Comparison of ENCODE assay signal across 12 mouse cellular contexts in genomic region chr4:154177257-154177656, GRCm38 (mm10). TPM values are rescaled to one million over a fixed set of nuclear protein-coding genes. Genes with fewer than 3 reads are reported as not detected.
A peak's percentile ranks its signal among the peaks of the same experiment; 100 is the strongest.
DNase-seq lines count a peak whose midpoint lies in the region; ATAC-seq and TF ChIP-seq lines count a peak whose summit lies in the region.
"Had no signal": no experiment of that assay in that cellular context is flagged by ENCODE, and none has a peak within 500 bp of the region (broad histone marks: within the 10 kb centered on the region; RNA-seq: fewer than 3 reads in every experiment).

No protein-coding gene starts in this region.

- WGBS in liver, embryonic 12.5 days (ENCODE audit: insufficient replicate concordance), result 55% methylated on average over 8 of the region's 8 CpGs
- 49% methylated on average over 8 of the region's 8 CpGs for WGBS in liver, embryonic 16.5 days (ENCODE audit: insufficient replicate concordance)
- WGBS in stomach, postnatal 0 days, result 52% methylated on average over 8 of the region's 8 CpGs
- 72% methylated on average over 8 of the region's 8 CpGs for WGBS in midbrain, embryonic 10.5 days

- H3K9ac ChIP-seq in liver, embryonic 12.5 days, result no peak overlapping the region
- no peak overlapping the region for H3K9ac ChIP-seq in liver, embryonic 16.5 days (ENCODE audit: low read depth, low read length)
- H3K9ac ChIP-seq in stomach, postnatal 0 days (ENCODE audit: low read length), result no peak overlapping the region

- TF ChIP-seq CTCF in stomach, postnatal 0 days (IDR thresholded peaks at IDR 0.05; ENCODE audit: low read depth), result no peak

- no peak for DNase-seq in liver
- peak; percentile 45 for DNase-seq in gastrocnemius, postnatal 25 days
- DNase-seq in stomach, postnatal 0 days (ENCODE audit: low spot score), result no peak
- DNase-seq in thymus, postnatal 14 days, result no peak
- DNase-seq in midbrain, embryonic 10.5 days (ENCODE audit: low spot score), result no peak
- DNase-seq: adrenal gland, adult 8-10 months; cerebellum, adult 11 months; kidney, adult 2 months; right cerebral cortex, postnatal 4 days had no signal

- H3K4me3 ChIP-seq in liver, embryonic 12.5 days, result no peak overlapping the region
- no peak overlapping the region for H3K4me3 ChIP-seq in liver, embryonic 16.5 days (ENCODE audit: low read depth, low read length)
- H3K4me3 ChIP-seq in stomach, postnatal 0 days (ENCODE audit: low read depth, low read length), result no peak overlapping the region
- H3K4me3 ChIP-seq in midbrain, embryonic 10.5 days, result no peak overlapping the region

- TF ChIP-seq EP300 in stomach, postnatal 0 days (optimal IDR thresholded peaks at IDR 0.05), result no peak

- no peaks in the 10 kb centered on the region for H3K4me1 ChIP-seq in liver, embryonic 12.5 days
- no peaks in the 10 kb centered on the region for H3K4me1 ChIP-seq in liver, embryonic 16.5 days (ENCODE audit: control insufficient read depth, low read depth, low read length)
- H3K4me1 ChIP-seq in stomach, postnatal 0 days (replicated peaks; ENCODE audit: control insufficient read depth, insufficient read depth), result no peaks in the 10 kb centered on the region
- H3K4me1 ChIP-seq in midbrain, embryonic 10.5 days, result peaks cover 38% of the 10 kb centered on the region

- H3K4me2 ChIP-seq in liver, embryonic 12.5 days, result no peak overlapping the region
- H3K4me2 ChIP-seq in liver, embryonic 16.5 days (ENCODE audit: low read depth, low read length), result no peak overlapping the region
- H3K4me2 ChIP-seq in stomach, postnatal 0 days (replicated peaks; ENCODE audit: low read depth), result no peak overlapping the region

- H3K27ac ChIP-seq in liver, embryonic 12.5 days, result no peak overlapping the region
- no peak overlapping the region for H3K27ac ChIP-seq in liver, embryonic 16.5 days (ENCODE audit: low read length)
- H3K27ac ChIP-seq in stomach, postnatal 0 days (replicated peaks), result no peak overlapping the region
- no peak overlapping the region for H3K27ac ChIP-seq in midbrain, embryonic 10.5 days (replicated peaks)

- H3K27me3 ChIP-seq in liver, embryonic 12.5 days (replicated peaks), result peaks cover 33% of the 10 kb centered on the region
- peaks cover 14% of the 10 kb centered on the region for H3K27me3 ChIP-seq in liver, embryonic 16.5 days (ENCODE audit: control insufficient read depth, insufficient read depth, low read depth, low read length)
- H3K27me3 ChIP-seq in stomach, postnatal 0 days (ENCODE audit: control insufficient read depth, insufficient read depth, low read length), result no peaks in the 10 kb centered on the region
- peaks cover 14% of the 10 kb centered on the region for H3K27me3 ChIP-seq in midbrain, embryonic 10.5 days (ENCODE audit: low read depth, poor library complexity, severe bottlenecking)

- no peaks in the 10 kb centered on the region for H3K36me3 ChIP-seq in liver, embryonic 12.5 days
- H3K36me3 ChIP-seq in liver, embryonic 16.5 days (ENCODE audit: control insufficient read depth, insufficient read depth), result no peaks in the 10 kb centered on the region
- no peaks in the 10 kb centered on the region for H3K36me3 ChIP-seq in stomach, postnatal 0 days (ENCODE audit: control insufficient read depth, insufficient read depth, low read length)
- H3K36me3 ChIP-seq in midbrain, embryonic 10.5 days, result peaks cover 26% of the 10 kb centered on the region
- H3K36me3 ChIP-seq: G1E had no signal

- H3K9me3 ChIP-seq in liver, embryonic 12.5 days (replicated peaks), result no peaks in the 10 kb centered on the region
- H3K9me3 ChIP-seq in liver, embryonic 16.5 days (replicated peaks; ENCODE audit: control insufficient read depth, low read length), result no peaks in the 10 kb centered on the region
- no peaks in the 10 kb centered on the region for H3K9me3 ChIP-seq in stomach, postnatal 0 days (ENCODE audit: control insufficient read depth, low read length)
- H3K9me3 ChIP-seq in midbrain, embryonic 10.5 days (replicated peaks), result no peaks in the 10 kb centered on the region

- ATAC-seq in liver, embryonic 12.5 days, result 0 out of 2 replicates have a peak, but pooled peaks have one; percentile 30
- ATAC-seq in liver, embryonic 16.5 days (ENCODE audit: low read depth), result peak; percentile 26; the same call in 1 of the 2 replicates
- ATAC-seq in stomach, postnatal 0 days (ENCODE audit: low FRiP score, low TSS enrichment), result peak; percentile 68

RNA-seq across cellular contexts. Expression of gene Megf6, which starts 6.7 kb away (rescaled TPM):
- 3.8 and 4.3 TPM in 2 replicates for polyA plus RNA-seq in liver, embryonic 12.5 days (2016; fragmentation: Nextera tagmentation; extraction: Ambion mirVana)
- total RNA-seq in gastrocnemius, postnatal 25 days (2021), result 1 to 10 TPM; 2.1 to 2.2 TPM
- 1.7 and 1.9 TPM in 2 replicates for polyA plus RNA-seq in liver, embryonic 16.5 days (2015; fragmentation: Nextera tagmentation; extraction: Ambion mirVana)
- 10.2 and 10.8 TPM in 2 replicates for polyA plus RNA-seq in stomach, postnatal 0 days (2015; fragmentation: Nextera tagmentation; extraction: Ambion mirVana)
- 21.6 and 23.4 TPM in 2 replicates for polyA plus RNA-seq in midbrain, embryonic 10.5 days (2016; fragmentation: Nextera tagmentation; extraction: Ambion mirVana)

RNA-seq across cellular contexts. Expression of gene Tprgl, which starts 16.8 kb away (rescaled TPM):
- 162 and 167 TPM in 2 replicates for polyA plus RNA-seq in liver, embryonic 12.5 days (2016; fragmentation: Nextera tagmentation; extraction: Ambion mirVana)
- total RNA-seq in gastrocnemius, postnatal 25 days (2021), result 10 to 100 TPM; 83.2 to 86.8 TPM
- polyA plus RNA-seq in liver, embryonic 16.5 days (2015; fragmentation: Nextera tagmentation; extraction: Ambion mirVana), result 128 and 131 TPM in 2 replicates
- polyA plus RNA-seq in stomach, postnatal 0 days (2015; fragmentation: Nextera tagmentation; extraction: Ambion mirVana), result 165 and 170 TPM in 2 replicates
- 120 and 129 TPM in 2 replicates for polyA plus RNA-seq in midbrain, embryonic 10.5 days (2016; fragmentation: Nextera tagmentation; extraction: Ambion mirVana)

RNA-seq across cellular contexts. Expression of gene Wrap73, which starts 35.1 kb away (rescaled TPM):
- 29.5 and 31.4 TPM in 2 replicates for polyA plus RNA-seq in liver, embryonic 12.5 days (2016; fragmentation: Nextera tagmentation; extraction: Ambion mirVana)
- 1 to 10 TPM; 7.9 to 9.7 TPM for total RNA-seq in gastrocnemius, postnatal 25 days (2021)
- polyA plus RNA-seq in liver, embryonic 16.5 days (2015; fragmentation: Nextera tagmentation; extraction: Ambion mirVana), result 22.5 and 24.7 TPM in 2 replicates
- polyA plus RNA-seq in stomach, postnatal 0 days (2015; fragmentation: Nextera tagmentation; extraction: Ambion mirVana), result 17.3 and 19.9 TPM in 2 replicates
- polyA plus RNA-seq in midbrain, embryonic 10.5 days (2016; fragmentation: Nextera tagmentation; extraction: Ambion mirVana), result 47.2 and 53.1 TPM in 2 replicates

RNA-seq across cellular contexts. Expression of gene Trp73, which starts 37.2 kb away (rescaled TPM):
- polyA plus RNA-seq in liver, embryonic 12.5 days (2016; fragmentation: Nextera tagmentation; extraction: Ambion mirVana), result 0.04 and 0.17 TPM in 2 replicates
- total RNA-seq in gastrocnemius, postnatal 25 days (2021), result under 1 TPM in 1 of 2 experiments, not detected in 1; 0.38 TPM
- 0.05 TPM in 1 of 2 replicates, not detected in the other for polyA plus RNA-seq in liver, embryonic 16.5 days (2015; fragmentation: Nextera tagmentation; extraction: Ambion mirVana)
- 1.0 and 1.3 TPM in 2 replicates for polyA plus RNA-seq in stomach, postnatal 0 days (2015; fragmentation: Nextera tagmentation; extraction: Ambion mirVana)
- polyA plus RNA-seq in midbrain, embryonic 10.5 days (2016; fragmentation: Nextera tagmentation; extraction: Ambion mirVana), result 0.30 and 0.36 TPM in 2 replicates
- polyA plus RNA-seq: G1E had no signal
